Mouse (Mus musculus) liver, embryonic 16.5 days (tissue): ENCODE measurements at regions not wholly inside any gene's neighbourhood (a gene's known extent, or its start where the extent isn't known, plus 50 kb on each side); places are given as distances from the start of the nearest gene placed in this dataset.

Source experiments
- ATAC-seq: fragments of 200-750 bp; cut with Nextera tagmentation; 2 replicates; pipeline ENCODE4 v1.8.0; 2017; ENCODE audit warnings: low read depth, mild to moderate bottlenecking, moderate number of reproducible peaks, moderate library complexity
- H3K27ac ChIP-seq: fragments of 300-500 bp; sonication (generic); 2 replicates; pipeline ENCODE4 v1.5.1; 2014; ENCODE audit warnings: mild to moderate bottlenecking, low read length
- H3K27me3 ChIP-seq: fragments of 300-500 bp; sonication (generic); 2 replicates; pipeline ENCODE4 v1.6.1; 2014; ENCODE audit warnings: low read depth, low read length, mixed read lengths; ENCODE audit not compliant: control insufficient read depth, insufficient read depth
- H3K36me3 ChIP-seq: fragments of 300-500 bp; sonication (generic); 2 replicates; pipeline ENCODE4 v1.6.1; 2014; ENCODE audit warnings: mild to moderate bottlenecking; ENCODE audit not compliant: control insufficient read depth, insufficient read depth
- H3K4me1 ChIP-seq: fragments of 300-500 bp; sonication (generic); 2 replicates; pipeline ENCODE4 v1.6.1; 2014; ENCODE audit warnings: low read depth, low read length, mixed read lengths; ENCODE audit not compliant: control insufficient read depth
- H3K4me2 ChIP-seq: fragments of 300-500 bp; sonication (generic); 2 replicates; pipeline ENCODE4 v1.6.1; 2014; ENCODE audit warnings: low read depth, low read length, mixed read lengths
- H3K4me3 ChIP-seq: fragments of 300-500 bp; sonication (generic); 2 replicates; pipeline ENCODE4 v1.5.1; 2014; ENCODE audit warnings: low read depth, mild to moderate bottlenecking, low read length
- H3K9ac ChIP-seq: fragments of 300-500 bp; sonication (generic); 2 replicates; pipeline ENCODE4 v1.6.1; 2014; ENCODE audit warnings: low read depth, low read length
- H3K9me3 ChIP-seq: fragments of 300-500 bp; sonication (generic); replicated peaks from 2 replicates; pipeline ENCODE4 v1.6.1; 2016; ENCODE audit warnings: low read length; ENCODE audit not compliant: control insufficient read depth
- WGBS: fragments of 180-500 bp; shearing (Covaris S2); extraction: QIAGEN DNeasy Blood & Tissue Kit; methylation state at CpG from one replicate; pipeline ENCODE4 v1.1.7; 2014; ENCODE audit not compliant: insufficient replicate concordance; 5-methylcytosine and 5-hydroxymethylcytosine counted together

DNA sequence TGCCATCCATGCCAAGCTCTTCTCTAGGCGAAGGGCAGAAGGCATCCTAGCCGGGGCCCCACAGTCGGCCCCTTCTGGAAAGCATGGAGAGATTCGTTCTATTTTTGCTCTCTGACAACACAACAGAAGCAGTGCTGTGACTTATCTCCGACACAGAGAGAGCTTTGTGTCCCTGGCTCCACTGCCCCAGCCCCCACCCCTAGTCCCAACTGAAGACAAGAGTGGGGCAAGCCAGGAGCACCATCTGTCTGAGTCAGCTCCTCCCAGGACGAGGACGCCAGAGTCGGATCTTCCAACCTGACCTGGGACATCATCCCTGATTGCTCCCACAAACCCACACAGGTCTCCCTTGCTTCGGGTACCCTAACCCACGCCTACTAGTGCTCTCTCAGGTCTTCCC, 71.9 kb upstream of the Otos start:
- Histone ChIP-seq H3K9ac (no peak overlapping the region), H3K4me3 (no peak overlapping the region), H3K27ac (no peak overlapping the region), H3K4me2 (no peak overlapping the region), H3K27me3 (no peaks in the 10 kb centered on the region), H3K9me3 (no peaks in the 10 kb centered on the region), H3K36me3 (no peaks in the 10 kb centered on the region), H3K4me1 (no peaks in the 10 kb centered on the region)
- 55% methylated on average over 10 of the region's 10 CpGs for WGBS
- ATAC-seq, result no peak

DNA sequence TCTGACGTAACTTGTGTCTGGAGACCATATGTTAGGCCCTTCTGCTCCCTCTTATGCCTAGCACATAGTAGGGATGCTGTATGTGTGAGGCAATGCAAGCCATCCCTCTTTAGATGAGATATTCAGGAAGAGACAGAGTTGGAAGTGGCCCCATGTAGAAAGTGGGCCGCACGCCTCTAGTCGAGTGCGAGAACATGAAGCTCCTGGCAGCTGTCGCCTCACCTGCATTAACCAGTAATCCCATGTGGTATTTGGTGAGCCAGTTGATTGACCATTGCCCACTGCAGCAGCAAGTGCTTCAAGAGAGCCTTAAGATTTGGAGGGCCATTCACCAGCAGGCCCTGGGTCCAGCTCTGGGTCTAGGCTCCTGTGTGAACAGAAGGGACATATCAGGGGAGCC, 71.2 kb upstream of the Otos start:
- H3K4me2 ChIP-seq, result no peak overlapping the region

DNA sequence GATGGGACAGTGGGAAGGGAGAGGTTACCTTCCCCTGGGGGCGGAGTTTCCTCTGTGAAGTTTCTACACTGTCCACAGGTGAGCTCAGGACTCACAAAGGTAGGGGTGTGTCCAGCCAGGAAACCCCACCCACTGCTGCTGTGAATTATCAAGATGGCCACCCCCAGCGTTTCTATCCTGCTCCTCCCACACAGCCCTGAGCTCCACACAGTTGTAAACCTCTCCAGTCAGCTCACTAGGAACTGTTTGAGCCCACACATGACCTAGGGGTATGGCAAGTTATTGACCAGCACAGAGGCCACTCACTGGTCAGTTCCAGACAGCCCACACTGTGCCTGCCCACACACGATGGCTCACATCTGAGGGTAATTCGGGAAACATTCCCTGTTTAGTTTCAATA, 69.5 kb upstream of the Otos start:
- 45% methylated on average over 4 of the region's 4 CpGs for WGBS
- Histone ChIP-seq H3K27me3 (no peaks in the 10 kb centered on the region), H3K9ac (no peak overlapping the region), H3K4me1 (no peaks in the 10 kb centered on the region), H3K4me3 (no peak overlapping the region), H3K36me3 (no peaks in the 10 kb centered on the region), H3K4me2 (no peak overlapping the region), H3K9me3 (no peaks in the 10 kb centered on the region), H3K27ac (no peak overlapping the region)
- ATAC-seq, result no peak

More for the DNA sequence above, 71.2 kb upstream of the Otos start:
- WGBS, result 83% methylated on average over 6 of the region's 6 CpGs
- Histone ChIP-seq H3K4me3 (no peak overlapping the region), H3K9ac (no peak overlapping the region), H3K4me1 (no peaks in the 10 kb centered on the region), H3K36me3 (no peaks in the 10 kb centered on the region), H3K27me3 (no peaks in the 10 kb centered on the region), H3K27ac (no peak overlapping the region), H3K9me3 (no peaks in the 10 kb centered on the region)
- ATAC-seq, result no peak

DNA sequence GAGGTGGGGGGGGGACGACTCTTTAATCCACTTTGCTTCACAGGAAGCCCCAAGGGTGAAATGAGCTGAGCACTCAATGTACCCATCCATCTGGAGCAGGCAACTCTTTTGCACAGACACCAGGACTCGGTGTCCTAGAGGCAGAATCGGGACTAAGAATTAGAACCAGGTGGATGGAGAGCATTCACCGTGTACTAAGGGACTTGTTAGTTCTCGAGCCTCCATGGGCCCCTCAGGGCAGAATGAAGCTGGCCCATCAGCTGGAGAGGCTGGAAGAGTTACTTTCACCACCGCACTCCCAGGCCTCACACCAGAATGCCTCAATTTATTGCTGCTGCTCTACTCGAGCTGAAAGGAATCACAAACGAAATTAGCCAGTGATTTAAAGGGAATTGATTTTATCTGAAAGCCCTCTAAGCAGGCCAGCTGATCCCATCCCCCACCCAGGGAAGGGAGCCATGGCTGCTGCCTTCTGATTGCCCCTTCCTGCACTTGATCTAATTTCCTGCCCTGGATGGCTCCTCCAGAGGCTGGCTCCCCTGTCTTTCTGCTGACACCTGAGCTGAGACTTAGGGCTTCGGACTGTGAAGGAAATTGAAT, 66.2 kb upstream of the Otos start:
- no peak for ATAC-seq
- Histone ChIP-seq H3K4me2 (no peak overlapping the region), H3K9ac (no peak overlapping the region), H3K9me3 (no peaks in the 10 kb centered on the region), H3K27ac (no peak overlapping the region), H3K36me3 (no peaks in the 10 kb centered on the region), H3K4me3 (no peak overlapping the region), H3K27me3 (no peaks in the 10 kb centered on the region), H3K4me1 (no peaks in the 10 kb centered on the region)
- WGBS, result 30% methylated on average over 9 of the region's 9 CpGs

DNA sequence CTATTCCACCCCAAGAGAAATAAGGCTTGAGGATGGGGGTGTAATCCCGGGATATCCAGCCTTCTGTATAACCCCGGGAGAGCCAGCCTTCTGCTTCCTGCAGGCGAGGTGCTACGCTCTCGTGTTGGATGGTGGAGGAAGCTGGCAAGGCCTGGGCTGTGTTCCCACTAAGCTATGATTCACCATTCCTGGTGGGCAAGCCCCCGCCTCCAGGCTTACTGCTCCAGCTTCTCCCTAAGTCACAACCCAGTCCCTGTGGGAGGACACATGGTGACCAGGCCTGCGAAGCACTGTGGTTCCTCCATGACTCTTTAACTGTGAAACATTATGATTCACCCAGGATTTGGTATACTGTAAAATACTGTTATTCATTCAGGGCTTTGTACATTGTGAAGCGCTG, 63.7 kb upstream of the Otos start:
- Histone ChIP-seq H3K4me2 (no peak overlapping the region), H3K36me3 (no peaks in the 10 kb centered on the region), H3K4me3 (no peak overlapping the region), H3K4me1 (no peaks in the 10 kb centered on the region), H3K9ac (no peak overlapping the region), H3K27me3 (no peaks in the 10 kb centered on the region), H3K9me3 (no peaks in the 10 kb centered on the region), H3K27ac (no peak overlapping the region)
- 59% methylated on average over 8 of the region's 8 CpGs for WGBS
- ATAC-seq, result no peak

DNA sequence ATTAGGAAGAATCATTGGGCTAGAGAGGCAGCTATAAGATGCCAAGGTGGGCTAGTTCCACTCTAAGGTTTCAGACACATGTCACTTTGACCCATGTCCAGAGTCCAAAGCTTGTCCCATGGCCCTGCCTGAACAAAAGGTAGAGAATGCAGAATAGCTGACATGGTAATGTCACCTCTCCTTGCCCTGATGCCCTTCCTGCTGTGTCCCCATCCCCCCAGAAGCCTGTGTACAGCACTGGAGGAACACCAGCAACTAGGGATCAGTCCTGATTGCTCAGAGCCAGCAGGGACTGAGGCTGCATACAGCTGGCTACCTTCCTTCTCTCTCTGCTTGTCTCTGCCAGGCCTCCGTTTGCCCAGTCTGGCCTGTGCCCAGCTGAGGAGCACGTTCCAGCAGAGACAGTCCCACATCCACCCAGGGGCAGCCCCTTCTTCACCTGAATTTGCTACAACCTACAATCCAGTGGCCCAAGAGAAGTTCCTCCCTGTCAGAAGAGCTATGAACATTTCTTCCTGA, 61.7 kb upstream of the Otos start:
- 59% methylated on average over 2 of the region's 2 CpGs for WGBS
- Histone ChIP-seq H3K9ac (no peak overlapping the region), H3K4me3 (no peak overlapping the region), H3K27me3 (no peaks in the 10 kb centered on the region), H3K36me3 (no peaks in the 10 kb centered on the region), H3K27ac (no peak overlapping the region), H3K9me3 (no peaks in the 10 kb centered on the region), H3K4me1 (no peaks in the 10 kb centered on the region), H3K4me2 (no peak overlapping the region)
- no peak for ATAC-seq

DNA sequence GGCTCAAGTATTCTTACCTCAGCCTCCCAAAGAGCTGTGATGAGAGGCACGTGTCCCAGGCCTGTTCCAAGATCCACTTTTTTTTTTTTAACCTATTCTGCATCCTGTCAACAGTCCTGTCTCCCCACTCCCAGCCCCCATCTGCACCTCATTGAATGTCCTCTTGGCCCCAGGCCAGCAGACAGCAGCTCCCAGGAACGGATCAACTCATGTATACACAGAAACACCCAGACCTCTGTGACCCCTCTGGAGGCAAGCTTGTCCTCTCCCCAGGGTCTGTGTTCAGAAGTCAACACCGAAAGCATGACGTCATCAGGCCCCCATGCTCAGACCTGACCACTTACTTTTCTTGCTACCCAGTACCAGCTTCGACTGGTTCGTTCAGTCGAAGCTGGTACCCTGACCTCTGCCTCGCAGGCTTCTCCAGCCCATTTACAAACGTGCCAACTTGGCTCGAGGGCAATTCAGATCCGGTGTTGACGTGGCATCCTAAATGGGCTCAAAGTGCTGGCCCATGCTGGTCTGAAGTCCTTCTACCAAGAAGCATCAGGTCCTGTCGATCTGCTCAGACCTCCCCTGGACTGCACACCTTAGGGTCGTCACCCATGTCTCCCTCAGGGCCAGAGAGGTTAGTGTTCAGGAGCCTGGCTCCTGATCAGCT, 60.7 kb upstream of the Otos start:
- Histone ChIP-seq H3K9ac (no peak overlapping the region), H3K27ac (no peak overlapping the region), H3K4me2 (no peak overlapping the region), H3K9me3 (no peaks in the 10 kb centered on the region), H3K4me1 (no peaks in the 10 kb centered on the region), H3K36me3 (no peaks in the 10 kb centered on the region), H3K4me3 (no peak overlapping the region), H3K27me3 (no peaks in the 10 kb centered on the region)
- WGBS, result 56% methylated on average over 14 of the region's 14 CpGs
- ATAC-seq, result no peak

DNA sequence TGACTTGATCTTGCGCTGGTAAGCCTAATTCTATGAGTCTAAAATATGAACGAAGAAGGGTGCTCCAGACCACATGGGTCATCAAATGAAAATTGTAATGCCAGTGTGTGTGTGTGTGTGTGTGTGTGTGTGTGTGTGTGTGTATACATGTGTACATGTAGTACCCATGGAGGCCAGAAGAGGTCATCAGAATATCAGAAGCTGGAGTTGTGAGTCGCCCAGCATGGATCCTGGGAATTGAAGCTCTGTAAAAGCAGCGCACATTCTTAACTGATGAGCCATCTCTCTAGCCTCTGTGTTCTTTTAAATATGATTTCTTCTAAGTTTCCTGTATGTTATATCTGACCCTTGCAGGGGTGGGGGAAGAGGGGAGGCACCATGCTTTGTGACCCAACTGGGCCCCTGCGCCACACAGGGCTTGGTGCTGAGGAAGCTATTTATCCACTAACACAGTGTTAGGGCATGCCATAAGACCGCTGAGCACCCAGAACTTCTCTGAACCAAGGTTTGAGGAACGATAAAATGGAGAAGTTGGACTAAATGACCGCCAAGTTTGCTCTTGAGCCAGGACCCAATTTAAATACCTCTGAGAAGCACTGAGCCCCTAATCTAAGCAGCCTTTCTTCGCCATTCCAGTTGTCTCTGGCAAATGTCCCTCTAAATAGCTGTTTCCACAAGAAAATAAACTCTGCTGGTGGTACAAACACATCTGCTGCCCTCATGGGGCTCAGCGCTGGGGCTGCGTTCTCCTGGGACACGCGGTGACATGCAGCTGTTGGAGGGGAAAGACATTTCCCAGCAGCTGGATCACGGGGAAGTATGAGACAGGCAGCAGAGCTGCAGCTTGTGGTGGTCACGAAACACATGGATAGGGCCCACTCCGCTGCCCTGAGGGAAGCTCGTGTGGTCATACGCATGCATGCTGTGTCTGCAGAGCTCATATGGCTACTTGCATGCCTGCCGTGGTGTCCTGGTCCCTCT, 59.6 kb upstream of the Otos start:
- H3K27ac ChIP-seq, result no peak overlapping the region
- H3K4me2 ChIP-seq, result no peak overlapping the region
- 66% methylated on average over 19 of the region's 19 CpGs for WGBS
- H3K9ac ChIP-seq, result no peak overlapping the region
- no peaks in the 10 kb centered on the region for H3K27me3 ChIP-seq
- no peaks in the 10 kb centered on the region for H3K36me3 ChIP-seq
- no peak for ATAC-seq
- no peak overlapping the region for H3K4me3 ChIP-seq
- H3K4me1 ChIP-seq, result no peaks in the 10 kb centered on the region
- no peaks in the 10 kb centered on the region for H3K9me3 ChIP-seq

DNA sequence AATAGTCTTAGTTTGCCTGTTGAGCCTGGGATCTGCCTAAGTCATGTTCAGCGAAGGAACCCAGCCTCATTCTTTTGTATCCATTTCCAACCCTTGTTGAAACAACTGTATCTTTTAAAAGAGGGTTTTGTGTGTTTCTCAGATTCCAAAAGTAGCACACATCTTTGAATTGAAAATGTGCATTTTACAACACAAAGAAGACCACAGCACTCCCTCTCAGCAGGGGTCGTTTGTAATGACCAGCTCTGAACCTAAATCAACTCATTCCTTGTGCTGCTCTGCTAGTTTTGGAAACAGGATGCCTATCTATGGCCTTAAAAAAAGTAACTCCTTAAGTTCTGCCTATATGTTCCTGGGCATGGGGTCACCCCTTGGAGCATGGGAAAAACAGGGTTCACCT, 58.8 kb upstream of the Otos start:
- Histone ChIP-seq H3K9ac (no peak overlapping the region), H3K27me3 (no peaks in the 10 kb centered on the region), H3K36me3 (no peaks in the 10 kb centered on the region), H3K27ac (no peak overlapping the region), H3K4me2 (no peak overlapping the region), H3K4me1 (no peaks in the 10 kb centered on the region), H3K4me3 (no peak overlapping the region), H3K9me3 (no peaks in the 10 kb centered on the region)
- no peak for ATAC-seq
- WGBS, result 57% methylated on average over 2 of the region's 2 CpGs
